Mouse (Mus musculus) kidney, embryonic 15.5 days (tissue): Measurements from ENCODE around the gene Tmsb15b1. TPM values are rescaled to one million over a fixed set of nuclear protein-coding genes. Genes with fewer than 3 reads are reported as not detected.
"Not testable (repeated sequence)": the region's sequence is repeated elsewhere in the genome, so short reads cannot be mapped to it uniquely, and the experiment has no call there.

Experiments
- ATAC-seq: fragments of 200-750 bp; cut with Nextera tagmentation; replicated peaks from 2 replicates; pipeline ENCODE4 v1.8.0; 2017; ENCODE audit warnings: moderate TSS enrichment; ENCODE audit not compliant: low FRiP score
- H3K27ac ChIP-seq: fragments of 300-500 bp; sonication (generic); 2 replicates; pipeline ENCODE4 v1.5.1; 2015; ENCODE audit warnings: mild to moderate bottlenecking, inconsistent platforms
- H3K27me3 ChIP-seq: fragments of 300-500 bp; sonication (generic); 2 replicates; pipeline ENCODE4 v1.6.1; 2015; ENCODE audit warnings: inconsistent platforms
- H3K36me3 ChIP-seq: fragments of 300-500 bp; sonication (generic); 2 replicates; pipeline ENCODE4 v1.6.1; 2015; ENCODE audit warnings: inconsistent platforms
- H3K4me1 ChIP-seq: fragments of 300-500 bp; sonication (generic); 2 replicates; pipeline ENCODE4 v1.6.1; 2015; ENCODE audit warnings: inconsistent platforms
- H3K4me2 ChIP-seq: fragments of 300-500 bp; sonication (generic); 2 replicates; pipeline ENCODE4 v1.6.1; 2015; ENCODE audit warnings: moderate library complexity, mild to moderate bottlenecking, inconsistent platforms
- H3K4me3 ChIP-seq: fragments of 300-500 bp; sonication (generic); replicated peaks from 2 replicates; pipeline ENCODE4 v1.5.1; 2015; ENCODE audit warnings: mild to moderate bottlenecking, inconsistent platforms
- H3K9ac ChIP-seq: fragments of 300-500 bp; sonication (generic); 2 replicates; pipeline ENCODE4 v1.6.1; 2015; ENCODE audit warnings: mild to moderate bottlenecking, inconsistent platforms
- H3K9me3 ChIP-seq: fragments of 300-500 bp; sonication (generic); replicated peaks from 2 replicates; pipeline ENCODE4 v1.6.1; 2016; ENCODE audit warnings: inconsistent platforms
- WGBS: fragments of 180-500 bp; shearing (Covaris S2); methylation state at CpG from one replicate; pipeline ENCODE4 v1.1.7; 2015; ENCODE audit warnings: mixed read lengths; 5-methylcytosine and 5-hydroxymethylcytosine counted together
- polyA plus RNA-seq: library from polyadenylated mRNA; unstranded; fragments of >200 nt; fragmentation: Nextera tagmentation; extraction: Ambion mirVana; gene quantifications from 2 replicates; pipeline ENCODE4 v1.2.1, GENCODE M21; 2015

Gene Tmsb15b1
- polyA plus RNA-seq, 1 experiment from 2014 or later = 23.3 TPM

GRCm38 (mm10) chrX:136975397-136975796, 1.3 kb downstream of the Tmsb15b1 start, which contains the start of gene Tmsb15b2:
TSS of gene Tmsb15b2 (minus strand) at chrX:136975497.
- not testable (repeated sequence) for ATAC-seq, H3K4me1 ChIP-seq, H3K27ac ChIP-seq, H3K9me3 ChIP-seq, H3K36me3 ChIP-seq, H3K27me3 ChIP-seq, H3K9ac ChIP-seq
- H3K4me2 ChIP-seq = peak within 1 kb of the TSS; percentile 59
- peak within 1 kb of the TSS; percentile 47 for H3K4me3 ChIP-seq
- WGBS = 84% methylated on average over 6 of the region's 6 CpGs

GRCm38 (mm10) chrX:136959688-136960087, 17.0 kb downstream of the Tmsb15b1 start:
- WGBS = 30% methylated on average over 2 of the region's 2 CpGs
- Histone ChIP-seq H3K36me3 (no peaks in the 10 kb centered on the region), H3K4me3 (no peak overlapping the region), H3K27me3 (no peaks in the 10 kb centered on the region), H3K4me1 (no peaks in the 10 kb centered on the region), H3K9ac (no peak overlapping the region), H3K4me2 (no peak overlapping the region), H3K27ac (no peak overlapping the region), H3K9me3 (no peaks in the 10 kb centered on the region)
- no peak for ATAC-seq

GRCm38 (mm10) chrX:136958300-136958699, 18.4 kb downstream of the Tmsb15b1 start:
- H3K9me3 ChIP-seq, ATAC-seq, H3K27ac ChIP-seq, H3K4me1 ChIP-seq, H3K27me3 ChIP-seq, H3K36me3 ChIP-seq, H3K9ac ChIP-seq: not testable (repeated sequence)
- WGBS = 58% methylated on average over 5 of the region's 5 CpGs
- H3K4me3 ChIP-seq = peak overlapping the region; percentile 35
- H3K4me2 ChIP-seq = peak overlapping the region; percentile 53

GRCm38 (mm10) chrX:136957583-136958279, 18.9 kb downstream of the Tmsb15b1 start:
- H3K27ac ChIP-seq, H3K27me3 ChIP-seq, H3K4me1 ChIP-seq, H3K9ac ChIP-seq, H3K36me3 ChIP-seq, H3K9me3 ChIP-seq: not testable (repeated sequence)
- peak overlapping the region; percentile 53 for H3K4me2 ChIP-seq
- ATAC-seq = peak; percentile 99
- 17% methylated on average over 13 of the region's 13 CpGs for WGBS
- peak overlapping the region; percentile 35 for H3K4me3 ChIP-seq

- no peaks in the 10 kb centered on the region for H3K9me3 ChIP-seq
- H3K36me3 ChIP-seq = no peaks in the 10 kb centered on the region
- no peak overlapping the region for H3K9ac ChIP-seq
- no peaks in the 10 kb centered on the region for H3K4me1 ChIP-seq
- WGBS = 40% methylated on average over 3 of the region's 3 CpGs
- no peaks in the 10 kb centered on the region for H3K27me3 ChIP-seq
- no peak for ATAC-seq
- H3K27ac ChIP-seq = no peak overlapping the region
- H3K4me3 ChIP-seq = no peak overlapping the region
- H3K4me2 ChIP-seq = no peak overlapping the region
Measured at GRCm38 (mm10) chrX:136937985-136938384, 38.7 kb downstream of the Tmsb15b1 start.

- no peak within 1 kb of the TSS for H3K4me3 ChIP-seq
- 90% methylated on average over 14 of the region's 14 CpGs for WGBS
- no peak within 1 kb of the TSS for H3K9ac ChIP-seq
- no peak for ATAC-seq
- H3K9me3 ChIP-seq = no peaks in the 10 kb centered on the region
- no peak within 1 kb of the TSS for H3K27ac ChIP-seq
- no peaks in the 10 kb centered on the region for H3K27me3 ChIP-seq
- H3K4me2 ChIP-seq = no peak within 1 kb of the TSS
- H3K36me3 ChIP-seq = no peaks in the 10 kb centered on the region
- H3K4me1 ChIP-seq = no peaks in the 10 kb centered on the region
Measured at GRCm38 (mm10) chrX:136927031-136927430, 49.6 kb downstream of the Tmsb15b1 start, which contains the start of gene H2bfm. TSS of gene H2bfm (plus strand) at chrX:136927325.

- Histone ChIP-seq H3K4me1 (no peaks in the 10 kb centered on the region), H3K9me3 (no peaks in the 10 kb centered on the region), H3K27ac (no peak overlapping the region), H3K27me3 (no peaks in the 10 kb centered on the region), H3K4me2 (no peak overlapping the region), H3K4me3 (no peak overlapping the region), H3K36me3 (no peaks in the 10 kb centered on the region), H3K9ac (no peak overlapping the region)
- ATAC-seq = no peak
Measured at GRCm38 (mm10) chrX:136925863-136926262, 50.8 kb downstream of the Tmsb15b1 start.

Other genes starting within 250 kb of the Tmsb15b1 start
- 557 and 568 TPM in 2 replicates for gene Morf4l2, start 233.2 kb downstream of the Tmsb15b1 start, polyA plus RNA-seq
- gene Glra4, start 196.7 kb downstream of the Tmsb15b1 start, polyA plus RNA-seq = 0.09 TPM in 1 of 2 replicates, not detected in the other
- gene Plp1, start 154.2 kb downstream of the Tmsb15b1 start, polyA plus RNA-seq = 3.4 and 4.7 TPM in 2 replicates
- 0.19 and 0.25 TPM in 2 replicates for gene Rab9b, start 108.1 kb downstream of the Tmsb15b1 start, polyA plus RNA-seq
- not detected in 2 replicates for gene H2bfm, start 49.5 kb downstream of the Tmsb15b1 start, polyA plus RNA-seq
- 37.5 and 45.9 TPM in 2 replicates for gene Tmsb15b2, start 1.4 kb downstream of the Tmsb15b1 start, polyA plus RNA-seq
- 1.8 and 2.4 TPM in 2 replicates for gene Tmsb15l, start within 50 bp of the Tmsb15b1 start, polyA plus RNA-seq
- gene Zcchc18, start 16.3 kb upstream of the Tmsb15b1 start, polyA plus RNA-seq = 23.4 and 27.9 TPM in 2 replicates
- 8.6 and 10.6 TPM in 2 replicates for gene Slc25a53, start 61.4 kb upstream of the Tmsb15b1 start, polyA plus RNA-seq
- 12.0 and 12.6 TPM in 2 replicates for gene Fam199x, start 72.7 kb upstream of the Tmsb15b1 start, polyA plus RNA-seq
- gene Esx1, start 145.2 kb upstream of the Tmsb15b1 start, polyA plus RNA-seq = not detected in 2 replicates